Mouse (Mus musculus) spleen, postnatal 10 days (tissue): ENCODE measurements around the gene Myh6.
A peak's percentile ranks its signal among the peaks of the same experiment; 100 is the strongest.
"Not testable (repeated sequence)": the region's sequence is repeated elsewhere in the genome, so short reads cannot be mapped to it uniquely, and the experiment has no call there.

ENCODE experiments used
- DNase-seq, 2 experiments: peaks; one replicate each; pipeline ENCODE4 v3.0.0; 2021 to 2022; ENCODE audit warnings: low spot score in 2 of 2

The Myh6 gene

GRCm38 (mm10) chr14:54966320-54966977 is at the start of gene Myh6:
TSS of gene Myh6 (minus strand) at chr14:54966927.
- no peak for DNase-seq

DNA sequence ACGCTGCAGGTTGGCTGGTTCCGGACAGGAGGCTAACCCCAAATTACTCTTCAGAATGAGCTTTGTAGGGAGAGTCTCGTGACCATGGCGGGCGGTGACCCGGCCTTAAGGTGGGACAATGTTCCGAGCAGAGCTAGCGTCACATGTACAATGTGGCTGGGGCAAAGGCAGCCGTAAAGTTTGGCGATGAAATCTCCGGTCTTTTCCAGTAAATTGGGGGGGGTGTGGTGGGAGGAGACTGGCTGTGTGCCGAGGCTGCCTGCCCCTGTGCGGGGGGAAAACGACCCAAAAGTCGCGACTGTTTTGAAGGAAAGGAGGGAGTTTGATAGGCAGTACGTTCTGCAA is 49.0 kb upstream of the Myh6 start:
- DNase-seq = no peak

DNA sequence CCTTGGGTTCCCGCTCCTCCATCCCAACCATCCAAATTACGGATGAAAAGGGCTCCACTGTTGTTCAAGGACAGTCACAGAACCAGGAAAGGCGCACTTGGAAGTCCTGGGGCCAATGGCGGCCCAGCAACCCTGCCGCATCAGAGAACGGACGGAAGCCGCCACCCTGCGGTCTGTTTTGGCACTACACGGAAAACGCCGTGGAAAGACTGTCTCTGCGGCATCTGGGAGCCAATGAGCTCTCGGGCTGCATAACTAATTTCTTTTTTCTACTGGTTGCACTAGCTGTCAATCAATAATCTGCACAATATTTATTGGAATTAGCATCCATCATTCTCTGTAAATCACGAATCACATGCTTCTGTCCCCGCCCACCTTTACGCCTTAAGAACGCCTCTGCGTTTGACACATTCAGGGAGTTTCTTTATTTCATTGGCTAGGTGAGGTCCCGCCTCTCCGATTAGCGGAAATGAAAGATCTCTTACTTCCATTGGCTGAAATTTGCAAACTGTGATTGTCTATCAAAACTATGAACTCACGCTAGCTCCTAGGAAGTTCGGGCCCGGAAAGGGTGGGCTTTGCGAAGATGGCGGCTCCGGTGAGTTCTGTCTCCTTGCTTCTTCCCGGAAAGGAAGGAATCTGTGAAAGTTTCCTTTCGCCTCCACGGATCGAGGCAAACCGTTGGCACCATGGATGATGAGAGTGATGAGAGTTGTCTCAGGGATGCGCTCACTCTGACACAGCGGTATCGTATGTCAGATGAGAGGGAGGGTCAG is 48.5 kb upstream of the Myh6 start, which contains the start of gene Ngdn:
Gene Ngdn, plus strand, starts transcription at position 464 of the 776 bp plus-strand sequence.
- peak; percentile 97 for DNase-seq

DNA sequence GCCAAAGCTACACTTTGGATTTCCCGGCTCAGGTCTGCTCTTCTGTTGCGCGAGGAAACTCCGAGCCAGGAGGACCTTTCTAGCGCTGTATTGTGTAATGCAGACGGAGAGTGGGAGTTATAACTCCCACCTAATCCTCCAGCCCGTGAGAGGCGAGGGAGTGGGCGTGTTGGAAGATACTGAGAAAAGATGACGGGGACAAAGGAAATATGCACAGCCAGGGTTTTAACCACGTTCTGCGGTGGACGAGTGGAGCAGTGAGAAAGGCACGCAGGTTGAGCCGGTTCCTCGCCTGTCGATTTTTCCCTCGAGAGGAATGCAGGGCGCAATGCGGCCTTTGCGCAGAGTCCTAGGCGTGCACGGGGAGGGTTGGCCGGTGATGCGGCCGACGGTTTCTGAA is 47.9 kb upstream of the Myh6 start:
- DNase-seq = no peak

DNA sequence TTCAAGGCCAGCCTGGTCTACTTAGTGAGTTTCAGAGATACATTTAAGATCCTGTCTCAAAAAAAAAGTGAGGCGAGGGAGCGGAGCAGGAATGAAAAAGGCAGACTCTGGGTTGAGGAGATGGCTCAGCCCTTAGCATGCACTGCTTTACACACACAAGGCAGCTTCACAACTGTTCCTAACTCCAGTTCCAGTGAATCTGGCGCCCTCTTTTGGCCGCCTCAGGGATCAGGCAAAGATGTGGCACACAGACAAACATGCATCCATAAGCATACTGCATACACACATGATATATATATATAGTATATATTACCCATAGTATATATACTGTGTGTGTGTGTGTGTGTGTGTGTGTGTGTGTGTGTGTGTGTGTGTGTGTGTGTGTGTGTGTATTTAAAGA is 44.4 kb upstream of the Myh6 start:
- DNase-seq = peak in 1 of 2 experiments; percentile 28

DNA sequence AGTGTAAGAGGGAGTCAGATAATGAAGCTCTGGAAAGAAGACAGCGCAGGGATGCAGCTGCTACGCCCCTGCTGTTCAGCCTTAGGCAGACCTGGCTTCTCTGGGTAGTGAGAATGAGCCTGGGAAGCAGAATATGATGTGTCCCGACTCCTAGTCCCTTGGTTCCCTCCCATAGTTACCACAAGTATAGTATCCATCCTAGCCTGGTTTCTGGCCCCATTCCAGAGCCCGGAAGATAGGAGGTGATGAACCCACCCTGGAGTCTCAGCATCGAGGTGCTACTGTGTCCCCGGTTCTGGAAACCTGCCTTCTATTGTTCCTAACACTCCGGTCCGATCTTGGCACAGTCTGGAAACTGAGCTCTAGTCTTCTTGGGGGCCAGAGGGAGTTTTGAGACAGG is 41.7 kb upstream of the Myh6 start:
- DNase-seq = no peak

- DNase-seq = no peak
Observed at GRCm38 (mm10) chr14:55007120-55007908, 40.6 kb upstream of the Myh6 start.

DNA sequence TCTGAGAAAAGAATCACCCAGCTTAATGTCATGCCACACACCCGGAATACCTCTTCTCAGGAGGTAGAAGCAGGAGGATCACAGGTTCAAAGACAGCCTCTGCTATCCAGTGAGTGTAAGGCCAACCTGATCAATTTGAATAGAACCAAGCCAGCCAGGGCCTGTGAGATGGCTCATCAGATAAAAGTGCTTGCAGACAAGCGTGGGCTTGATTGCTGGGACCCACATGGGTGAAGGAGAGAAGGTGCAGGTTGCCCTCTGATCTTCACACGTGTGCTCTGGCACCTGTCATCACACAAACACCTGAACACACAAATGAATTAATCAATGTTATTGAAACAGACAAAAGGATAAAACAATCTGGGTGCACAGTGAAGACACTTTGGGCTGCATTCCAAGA is 39.8 kb upstream of the Myh6 start:
- DNase-seq = no peak

DNA sequence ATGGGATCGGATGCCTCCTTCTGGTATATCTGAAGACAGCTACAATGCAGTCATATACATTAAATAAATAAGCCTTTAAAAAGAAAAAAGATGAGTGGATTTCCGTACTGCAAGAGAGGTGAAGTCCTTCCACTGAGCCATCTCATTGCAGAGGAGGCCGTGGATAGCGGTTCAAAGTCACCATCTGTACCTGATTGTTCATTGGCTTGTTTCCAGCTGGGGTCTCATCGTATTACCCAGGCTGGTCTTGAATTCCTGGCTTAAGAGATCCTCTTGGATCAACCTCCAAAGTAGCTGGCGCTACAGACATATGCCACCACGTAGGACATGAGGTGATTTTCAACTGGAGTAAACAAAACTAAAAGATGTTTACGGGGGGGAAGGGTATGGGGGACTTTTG is 39.2 kb upstream of the Myh6 start:
- DNase-seq = no peak

GRCm38 (mm10) chr14:55005506-55005905 is 38.8 kb upstream of the Myh6 start:
- DNase-seq = no peak

- no peak for DNase-seq
Observed at GRCm38 (mm10) chr14:55003878-55004855, 37.4 kb upstream of the Myh6 start.

- no peak for DNase-seq
Observed at GRCm38 (mm10) chr14:55002687-55003120, 36.0 kb upstream of the Myh6 start.

DNA sequence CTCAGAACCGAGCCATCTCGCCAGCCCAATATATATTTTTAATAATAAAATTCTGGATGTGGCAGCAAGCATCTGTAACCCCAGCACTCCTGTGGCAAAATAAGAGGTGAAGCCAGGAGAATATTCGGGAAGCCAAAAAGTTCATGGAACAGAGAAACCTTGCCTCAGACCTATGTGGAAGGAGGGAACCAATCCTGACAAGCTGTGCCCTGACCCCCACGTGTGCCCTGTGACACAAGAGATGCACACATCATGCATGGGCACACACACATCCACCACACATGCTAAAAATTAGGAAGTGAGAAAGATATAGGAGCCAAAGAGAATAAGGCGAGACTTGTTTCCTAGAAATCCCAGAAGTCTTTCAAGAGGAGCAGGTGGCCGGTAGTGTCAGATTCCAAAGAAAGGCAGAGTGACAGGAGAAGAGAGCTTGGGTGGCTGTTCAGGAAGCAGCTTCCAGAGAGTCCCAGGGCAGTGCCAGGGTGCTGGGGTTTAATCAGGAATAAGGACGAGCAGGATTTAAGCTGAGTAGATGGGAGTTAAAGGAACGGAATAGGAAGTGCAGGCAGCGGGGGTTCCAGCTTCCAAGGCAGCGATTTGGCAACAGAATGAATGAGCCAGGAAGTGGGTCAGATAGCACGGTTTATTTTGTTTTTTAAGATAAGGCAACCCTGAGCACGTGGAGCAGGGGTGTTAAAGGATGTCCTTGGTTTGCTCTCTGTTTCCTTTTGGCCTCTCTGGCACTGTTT is 35.4 kb upstream of the Myh6 start:
- no peak for DNase-seq

DNA sequence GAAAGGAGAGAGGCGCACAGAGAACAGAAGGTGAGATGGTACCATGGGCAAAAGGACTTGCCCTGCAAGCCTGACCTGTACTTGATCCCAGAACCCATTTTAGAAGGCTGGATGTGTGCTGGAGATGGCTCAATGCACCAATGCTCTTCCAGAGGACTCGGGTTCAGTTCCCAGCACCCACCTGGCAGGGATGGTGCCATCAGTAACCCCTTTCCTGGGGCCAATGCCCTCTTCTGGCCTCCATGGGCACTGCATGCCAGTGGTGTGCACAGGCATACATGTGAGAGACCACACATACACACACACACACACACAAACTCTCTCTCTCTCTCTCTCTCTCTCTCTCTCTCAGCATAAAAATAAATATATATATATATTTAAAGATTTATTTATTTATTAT is 34.7 kb upstream of the Myh6 start:
- no peak for DNase-seq

GRCm38 (mm10) chr14:55000814-55001213 is 34.1 kb upstream of the Myh6 start:
- DNase-seq = no peak

DNA sequence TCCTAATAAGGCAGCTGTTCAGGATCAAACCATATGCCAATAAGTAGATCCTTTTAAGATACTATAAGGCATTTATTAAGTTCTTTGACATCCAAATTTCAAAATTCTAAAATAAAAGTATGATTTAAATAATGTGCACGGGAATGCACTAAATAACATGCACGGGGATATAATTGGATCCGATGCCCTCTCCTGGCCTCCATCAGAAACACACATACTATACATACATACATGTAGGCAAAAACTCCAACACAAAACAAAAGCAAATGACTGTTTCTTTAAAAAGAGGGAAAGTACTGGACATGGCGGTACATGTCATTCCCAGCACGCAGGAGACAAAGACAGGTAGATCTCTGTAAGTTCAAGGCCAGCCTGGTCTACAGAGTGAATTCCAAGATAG is 33.1 kb upstream of the Myh6 start:
- not testable (repeated sequence) for DNase-seq

- no peak for DNase-seq
Observed at GRCm38 (mm10) chr14:54998680-54999079, 32.0 kb upstream of the Myh6 start.

- DNase-seq = no peak
Observed at GRCm38 (mm10) chr14:54997297-54997696, 30.6 kb upstream of the Myh6 start.

DNA sequence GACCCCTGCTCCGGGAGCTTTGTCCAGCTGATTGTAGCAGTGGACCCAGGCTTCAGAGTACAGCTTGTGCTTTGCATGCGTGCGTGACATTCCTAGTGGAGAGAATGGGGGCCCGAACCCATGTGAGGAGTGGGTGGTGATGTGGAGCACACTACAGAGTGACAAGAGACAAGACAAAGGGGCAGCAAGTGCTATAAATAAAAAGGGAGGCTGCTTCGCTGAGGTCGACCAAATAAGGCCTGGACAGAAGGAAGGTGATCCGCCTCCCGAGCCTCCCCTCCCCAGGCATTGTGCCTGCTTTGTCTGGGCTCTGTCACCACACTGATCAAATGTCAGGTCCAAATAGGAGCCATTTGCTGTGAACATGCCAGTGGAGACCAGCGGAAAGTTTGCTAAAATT is 30.1 kb upstream of the Myh6 start:
- DNase-seq = no peak

- DNase-seq = no peak
Observed at GRCm38 (mm10) chr14:54995457-54996138, 28.9 kb upstream of the Myh6 start.
